Mouse (Mus musculus): ENCODE measurements around the gene Gm29609. TPM values are rescaled to one million over a fixed set of nuclear protein-coding genes. Genes with fewer than 3 reads are reported as not detected.

The Gm29609 gene
- polyA plus RNA-seq, 1 experiment from 2014 or later = 2.1 TPM

DNA sequence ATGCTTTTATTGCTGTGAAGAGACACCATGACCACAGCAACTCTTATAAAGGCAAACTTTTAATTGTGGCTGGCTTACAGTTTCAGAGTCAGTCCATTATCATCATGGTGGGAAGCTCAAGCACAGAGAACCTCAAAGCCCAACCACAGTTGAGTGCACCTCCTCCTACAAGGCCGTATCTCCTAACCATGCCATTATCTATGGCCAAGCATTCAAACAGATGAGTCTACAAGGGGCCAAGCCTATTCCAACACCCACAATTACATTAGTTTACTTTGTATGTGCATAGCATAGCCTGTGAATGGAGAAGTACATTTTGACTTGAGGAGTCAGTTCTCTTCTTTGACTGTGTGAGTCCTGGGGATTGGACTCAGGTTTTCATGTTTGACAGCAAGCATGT is 14.8 kb downstream of the Gm29609 start:
- no peaks in the 10 kb centered on the region for H3K4me1 ChIP-seq
- H3K4me3 ChIP-seq (replicated peaks) = no peak overlapping the region
- H3K27ac ChIP-seq = no peak overlapping the region
- no peak for ATAC-seq (ENCODE audit: low FRiP score)
- H3K9me3 ChIP-seq = no peaks in the 10 kb centered on the region
- no peak overlapping the region for H3K4me2 ChIP-seq
- peaks cover 95% of the 10 kb centered on the region for H3K36me3 ChIP-seq (replicated peaks)
- H3K9ac ChIP-seq = no peak overlapping the region
- no peaks in the 10 kb centered on the region for H3K27me3 ChIP-seq
- WGBS = 97% methylated on average over 1 of the region's 1 CpGs

DNA sequence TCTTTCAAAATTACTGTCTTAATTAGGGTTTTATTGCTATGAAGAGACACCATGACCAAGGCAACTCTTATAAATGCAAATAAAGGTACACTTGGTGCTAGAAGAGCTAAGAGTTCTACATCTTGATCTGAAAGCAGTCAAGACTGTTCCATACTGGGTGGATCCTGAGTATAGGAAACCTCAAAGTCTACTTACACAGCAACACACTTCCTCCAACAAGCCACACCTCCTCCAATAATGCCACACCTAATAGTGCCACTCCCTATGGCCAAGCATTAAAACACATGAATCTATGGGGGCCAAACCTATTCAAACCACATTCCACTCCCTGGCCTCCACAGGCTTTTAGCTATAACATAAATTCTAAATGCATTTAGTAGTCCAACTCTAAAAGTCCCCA is 17.2 kb downstream of the Gm29609 start:
- ATAC-seq (ENCODE audit: low FRiP score) = no peak
- Histone ChIP-seq H3K4me3 (replicated peaks) (no peak overlapping the region), H3K4me2 (no peak overlapping the region), H3K9ac (no peak overlapping the region), H3K27ac (no peak overlapping the region), H3K27me3 (no peaks in the 10 kb centered on the region), H3K4me1 (no peaks in the 10 kb centered on the region), H3K9me3 (no peaks in the 10 kb centered on the region), H3K36me3 (replicated peaks) (peaks cover 95% of the 10 kb centered on the region)

DNA sequence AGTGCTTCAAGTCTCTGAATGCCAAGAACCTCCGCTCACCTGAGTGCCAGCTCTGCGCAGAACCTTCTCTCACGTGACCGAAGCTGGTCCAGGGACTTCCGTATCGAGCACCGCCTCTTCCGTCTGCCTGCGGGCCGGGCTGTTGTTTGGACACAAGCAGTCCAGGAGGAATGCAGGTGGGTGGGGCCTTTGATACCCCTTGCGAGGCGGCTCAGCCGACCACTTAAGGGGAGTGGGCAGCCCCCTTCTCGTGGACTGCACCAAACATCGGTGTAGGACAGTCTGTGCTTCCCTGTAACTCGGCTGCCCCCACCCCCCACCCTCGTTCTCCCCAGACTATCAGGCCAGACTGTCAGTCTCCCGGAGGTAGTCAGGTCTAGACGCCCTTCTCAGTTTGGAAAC is 25.6 kb downstream of the Gm29609 start, which contains the start of gene Mpv17:
Gene Mpv17 (minus strand): TSS at position 100 of the 402 bp plus-strand sequence.
- WGBS = under 1% methylated on average over 19 of the region's 19 CpGs
- Histone ChIP-seq H3K9me3 (no peaks in the 10 kb centered on the region), H3K4me1 (peaks cover 14% of the 10 kb centered on the region), H3K27me3 (no peaks in the 10 kb centered on the region), H3K4me2 (peak within 1 kb of the TSS; percentile 80), H3K9ac (peak within 1 kb of the TSS; percentile 68), H3K4me3 (replicated peaks) (peak within 1 kb of the TSS; percentile 65), H3K36me3 (replicated peaks) (peaks cover 36% of the 10 kb centered on the region), H3K27ac (peak within 1 kb of the TSS; percentile 76)
- peak; percentile 95 for ATAC-seq (ENCODE audit: low FRiP score)

DNA sequence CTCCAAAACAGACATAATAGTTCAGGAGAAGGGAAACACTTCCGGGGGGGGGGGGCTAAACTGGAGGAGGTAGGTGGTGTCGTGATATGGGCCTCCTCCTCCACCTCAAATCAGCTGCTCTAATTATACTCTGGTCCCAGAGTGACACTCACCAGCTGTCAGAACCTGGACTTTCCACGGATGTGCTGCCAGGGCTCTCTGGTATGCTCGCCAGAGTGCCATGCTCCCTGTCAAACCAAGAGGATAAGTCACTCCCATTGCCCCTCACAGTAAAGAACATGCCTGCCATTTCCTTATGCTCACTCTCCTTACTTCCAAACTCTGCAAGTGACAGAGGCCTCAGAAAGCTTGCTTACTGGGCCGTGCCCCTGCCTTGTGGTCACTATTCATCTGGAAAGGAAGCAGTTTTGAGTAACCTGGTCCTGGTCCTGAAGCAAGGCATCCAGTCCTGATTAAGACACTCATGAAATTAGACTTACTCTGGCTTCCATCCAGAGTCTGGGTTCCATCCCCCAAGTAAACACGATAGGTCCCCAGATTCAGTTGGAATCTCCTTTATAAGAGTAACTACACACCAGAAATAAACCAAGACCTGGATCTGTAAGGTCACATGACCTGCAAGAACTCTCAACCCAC is 26.1 kb downstream of the Gm29609 start:
- H3K4me1 ChIP-seq = peaks cover 14% of the 10 kb centered on the region
- 0 out of 2 replicates have a peak overlapping the region, but pooled peaks have one; percentile 2 for H3K27ac ChIP-seq
- peaks cover 31% of the 10 kb centered on the region for H3K36me3 ChIP-seq (replicated peaks)
- H3K9ac ChIP-seq = peak overlapping the region; percentile 68
- 0 out of 2 replicates have a peak, but pooled peaks have one; percentile 9 for ATAC-seq (ENCODE audit: low FRiP score)
- 39% methylated on average over 6 of the region's 6 CpGs for WGBS
- H3K27me3 ChIP-seq = no peaks in the 10 kb centered on the region
- H3K9me3 ChIP-seq = no peaks in the 10 kb centered on the region
- H3K4me3 ChIP-seq (replicated peaks) = peak overlapping the region; percentile 65
- H3K4me2 ChIP-seq = peak overlapping the region; percentile 80

DNA sequence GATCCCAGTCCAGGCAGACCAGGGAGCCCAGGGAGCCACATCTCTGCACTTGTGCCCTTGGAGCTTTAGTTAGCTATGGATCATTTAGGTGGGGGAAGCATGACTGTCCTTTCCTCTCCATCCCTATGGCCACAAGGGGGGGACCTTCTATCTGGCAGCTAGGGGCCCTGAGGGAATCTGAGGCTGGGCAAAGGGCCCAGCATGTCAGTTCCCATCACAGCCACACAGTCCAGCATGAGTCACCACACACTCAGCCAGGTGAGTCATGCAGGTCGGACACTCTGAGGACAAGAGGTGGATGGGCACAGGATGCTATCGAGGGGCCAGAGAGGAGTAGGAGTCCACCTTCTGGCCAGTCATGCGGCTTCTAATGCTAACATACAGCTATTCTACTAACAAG is 28.0 kb downstream of the Gm29609 start:
- H3K9ac ChIP-seq = no peak overlapping the region
- no peak for ATAC-seq (ENCODE audit: low FRiP score)
- H3K4me3 ChIP-seq (replicated peaks) = no peak overlapping the region
- H3K4me2 ChIP-seq = no peak overlapping the region
- peaks cover 15% of the 10 kb centered on the region for H3K36me3 ChIP-seq (replicated peaks)
- WGBS = 100% methylated on average over 3 of the region's 3 CpGs
- no peaks in the 10 kb centered on the region for H3K9me3 ChIP-seq
- H3K27ac ChIP-seq = no peak overlapping the region
- H3K4me1 ChIP-seq = peaks cover 14% of the 10 kb centered on the region
- no peaks in the 10 kb centered on the region for H3K27me3 ChIP-seq

DNA sequence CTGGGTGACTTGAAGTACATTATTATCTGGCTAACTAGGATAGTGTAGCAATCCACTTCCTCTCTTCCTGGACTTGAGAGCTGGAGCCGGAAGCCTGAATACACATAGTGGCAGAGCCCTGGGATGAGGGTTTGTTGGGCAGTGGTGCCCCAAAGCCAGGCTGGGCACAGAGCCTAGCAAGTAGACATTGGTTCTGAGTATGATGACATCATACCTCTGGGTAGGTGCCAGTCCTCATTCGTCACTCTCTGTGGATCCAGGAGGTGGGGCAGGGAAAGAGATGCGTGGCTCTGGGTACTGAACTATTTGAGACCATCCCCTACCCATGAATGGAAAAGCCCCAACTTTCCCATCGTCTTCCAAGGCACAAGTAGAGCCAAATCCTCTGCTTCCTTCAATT is 29.9 kb downstream of the Gm29609 start:
- no peak overlapping the region for H3K4me2 ChIP-seq
- H3K9ac ChIP-seq = no peak overlapping the region
- H3K36me3 ChIP-seq (replicated peaks) = peaks cover 15% of the 10 kb centered on the region
- H3K4me1 ChIP-seq = peaks cover 11% of the 10 kb centered on the region
- H3K9me3 ChIP-seq = no peaks in the 10 kb centered on the region
- no peak overlapping the region for H3K27ac ChIP-seq
- WGBS = 91% methylated on average over 4 of the region's 4 CpGs
- H3K4me3 ChIP-seq (replicated peaks) = no peak overlapping the region
- ATAC-seq (ENCODE audit: low FRiP score) = no peak
- H3K27me3 ChIP-seq = no peaks in the 10 kb centered on the region

DNA sequence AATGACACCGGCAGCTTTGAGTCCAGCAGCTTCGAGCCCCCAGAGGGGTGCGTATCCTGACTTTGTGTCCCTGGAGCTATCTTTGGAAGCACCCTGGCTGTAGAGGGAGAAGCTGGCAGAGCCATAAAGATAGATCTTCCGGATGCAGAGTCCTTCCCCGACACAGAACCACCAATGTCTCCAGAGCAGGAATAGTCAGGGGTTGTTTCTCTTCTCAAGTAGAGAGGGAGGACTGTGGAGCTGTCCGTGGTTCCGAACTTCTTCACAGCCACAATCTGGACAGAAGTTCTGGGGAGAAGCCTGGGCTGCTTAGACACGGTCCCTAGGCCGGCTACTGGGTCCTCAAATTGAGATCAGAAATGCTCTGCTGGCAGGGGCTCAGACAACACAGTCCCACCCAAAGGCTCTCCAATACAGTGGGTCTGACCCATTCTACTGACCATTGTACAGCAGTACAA is 40.7 kb downstream of the Gm29609 start:
- Histone ChIP-seq H3K36me3 (replicated peaks) (peaks cover 4% of the 10 kb centered on the region; the same call in 1 of the 2 replicates), H3K27ac (no peak overlapping the region), H3K4me2 (peak overlapping the region; percentile 51; the same call in 1 of the 2 replicates), H3K4me1 (peaks cover 23% of the 10 kb centered on the region), H3K9me3 (no peaks in the 10 kb centered on the region), H3K4me3 (replicated peaks) (no peak overlapping the region), H3K9ac (no peak overlapping the region), H3K27me3 (peaks cover 63% of the 10 kb centered on the region)
- WGBS = 14% methylated on average over 9 of the region's 9 CpGs
- no peak for ATAC-seq (ENCODE audit: low FRiP score)

DNA sequence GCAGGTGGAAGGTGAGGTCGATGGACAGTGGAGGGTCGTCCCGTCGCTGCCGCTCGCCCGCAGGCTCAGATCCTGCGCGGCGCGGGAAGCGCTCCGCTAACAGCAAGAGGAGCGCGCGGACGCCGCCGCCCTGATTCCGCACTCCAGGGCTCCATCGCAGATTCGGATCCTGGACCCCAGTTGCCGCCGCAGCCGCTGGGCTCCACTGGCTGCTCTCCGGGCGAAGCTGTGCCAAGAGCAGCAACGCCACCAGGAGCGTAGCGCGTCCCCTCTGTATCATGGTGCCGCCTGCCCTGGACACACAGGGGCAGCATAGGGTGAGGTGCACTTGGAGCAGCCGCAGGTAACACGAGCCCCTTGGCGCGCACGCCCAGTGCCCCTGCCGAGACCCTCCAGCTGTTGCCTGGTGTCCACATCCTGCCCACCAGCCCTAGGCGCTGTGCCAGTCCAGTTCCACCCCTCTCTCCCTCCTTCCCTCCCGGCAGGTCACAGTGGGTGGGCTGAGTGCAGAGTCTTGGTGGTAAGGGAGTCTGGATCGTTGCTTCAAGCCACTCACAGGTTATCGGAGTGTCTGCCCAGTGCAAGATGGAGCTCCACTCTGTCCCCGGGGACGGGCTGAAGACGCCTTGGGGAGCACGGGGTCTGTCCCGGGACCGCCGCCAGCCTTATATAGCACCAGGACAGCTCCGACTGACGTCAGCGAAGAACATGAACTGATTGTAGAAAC is 41.3 kb downstream of the Gm29609 start, which contains the start of gene Ucn:
Gene Ucn (minus strand): TSS at position 589 of the 727 bp plus-strand sequence.
- ATAC-seq (ENCODE audit: low FRiP score) = no peak
- Histone ChIP-seq H3K27ac (no peak within 1 kb of the TSS), H3K27me3 (peaks cover 67% of the 10 kb centered on the region), H3K4me1 (peaks cover 23% of the 10 kb centered on the region), H3K9me3 (no peaks in the 10 kb centered on the region), H3K9ac (no peak within 1 kb of the TSS), H3K4me2 (peak within 1 kb of the TSS; percentile 51), H3K4me3 (replicated peaks) (peak within 1 kb of the TSS; percentile 28), H3K36me3 (replicated peaks) (peaks cover 4% of the 10 kb centered on the region; the same call in 1 of the 2 replicates)
- 1% methylated on average over 52 of the region's 52 CpGs for WGBS

DNA sequence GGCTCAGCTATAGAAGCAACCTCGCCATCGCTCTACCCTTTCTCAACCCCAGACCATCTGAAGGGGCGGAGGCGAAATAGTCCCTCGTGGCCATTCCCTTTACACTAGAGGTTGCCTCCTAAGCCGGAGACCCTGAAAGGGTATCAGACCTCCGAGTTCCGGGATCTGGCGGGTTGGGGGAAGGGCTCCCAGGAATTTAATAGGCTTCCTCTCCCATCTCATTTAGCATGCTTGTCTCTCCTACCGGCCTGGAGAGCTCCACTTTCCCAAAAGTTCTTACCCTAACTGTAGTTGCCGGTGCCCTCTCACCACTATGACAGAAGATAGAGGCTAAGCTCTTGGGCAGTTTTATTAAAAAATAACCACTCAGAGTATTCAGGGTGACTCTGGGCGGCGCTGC is 42.1 kb downstream of the Gm29609 start:
- peaks cover 68% of the 10 kb centered on the region for H3K27me3 ChIP-seq
- peaks cover 23% of the 10 kb centered on the region for H3K4me1 ChIP-seq
- H3K4me2 ChIP-seq = peak overlapping the region; percentile 51
- no peaks in the 10 kb centered on the region for H3K9me3 ChIP-seq
- no peak overlapping the region for H3K9ac ChIP-seq
- H3K36me3 ChIP-seq (replicated peaks) = peaks cover 4% of the 10 kb centered on the region; the same call in 1 of the 2 replicates
- WGBS = under 1% methylated on average over 13 of the region's 13 CpGs
- no peak overlapping the region for H3K27ac ChIP-seq
- ATAC-seq (ENCODE audit: low FRiP score) = no peak
- H3K4me3 ChIP-seq (replicated peaks) = peak overlapping the region; percentile 28

DNA sequence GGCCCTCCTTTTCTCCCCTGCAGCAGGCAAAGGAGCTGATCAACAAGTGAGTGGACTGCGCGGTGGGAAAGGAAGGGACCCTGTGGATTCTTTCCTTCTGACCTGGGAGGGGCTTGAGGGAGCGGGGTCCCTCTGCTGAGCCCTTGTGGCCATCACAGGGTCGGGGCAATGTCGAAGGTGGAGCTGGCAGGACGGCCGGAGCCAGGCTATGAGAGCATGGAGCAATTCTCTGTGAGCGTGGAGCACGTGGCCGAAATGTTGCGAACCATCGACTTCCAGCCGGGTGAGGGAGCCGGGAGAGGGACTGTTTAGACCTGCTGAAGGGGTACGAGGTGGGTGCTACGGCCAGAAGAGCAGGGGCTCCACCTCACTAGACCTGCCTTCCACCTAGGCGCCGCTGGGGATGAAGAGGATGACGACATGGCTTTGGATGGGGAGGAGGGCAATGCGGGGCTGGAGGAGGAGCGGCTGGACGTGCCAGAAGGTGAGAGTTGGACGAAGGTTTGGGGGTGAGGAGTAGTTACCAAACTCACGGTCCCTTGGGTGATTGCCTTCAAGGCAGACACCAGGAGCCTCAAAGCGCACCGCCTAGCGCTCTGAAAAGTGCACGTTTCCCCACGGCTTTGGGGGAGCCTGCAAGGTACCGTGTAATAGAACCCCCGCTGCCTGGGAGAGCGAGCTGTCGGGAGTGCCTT is 42.8 kb downstream of the Gm29609 start:
- Histone ChIP-seq H3K36me3 (replicated peaks) (peaks cover 4% of the 10 kb centered on the region; the same call in 1 of the 2 replicates), H3K4me1 (peaks cover 23% of the 10 kb centered on the region), H3K4me3 (replicated peaks) (peak overlapping the region; percentile 28; the same call in 1 of the 2 replicates), H3K27me3 (peaks cover 74% of the 10 kb centered on the region), H3K9ac (no peak overlapping the region), H3K4me2 (peak overlapping the region; percentile 51), H3K9me3 (no peaks in the 10 kb centered on the region), H3K27ac (no peak overlapping the region)
- under 1% methylated on average over 32 of the region's 33 CpGs for WGBS
- ATAC-seq (ENCODE audit: low FRiP score) = no peak

DNA sequence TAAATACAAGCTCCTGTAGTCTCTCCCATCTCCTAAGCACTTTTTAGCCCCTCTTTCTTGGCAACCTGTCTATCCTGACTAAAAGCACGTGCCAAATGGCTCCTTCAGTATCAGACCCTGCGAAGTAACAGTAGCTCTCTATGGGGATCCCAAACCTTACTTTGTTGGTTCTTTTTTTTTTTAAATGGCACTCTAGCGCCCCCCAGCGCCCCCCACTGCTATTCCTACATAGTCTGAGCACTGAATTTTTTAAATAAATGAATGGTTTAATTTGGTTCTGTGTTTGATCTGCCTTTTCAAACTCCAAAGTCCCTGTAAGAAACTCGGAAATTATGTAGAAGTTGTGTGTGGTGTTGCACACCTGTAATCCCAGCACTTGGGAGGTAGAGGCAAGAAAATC is 53.7 kb downstream of the Gm29609 start:
- Histone ChIP-seq H3K27me3 (peaks cover 4% of the 10 kb centered on the region; the same call in 1 of the 2 replicates), H3K4me1 (0 out of 2 replicates have a peak, but pooled peaks cover 3% of the 10 kb centered on the region), H3K4me2 (no peak overlapping the region), H3K27ac (no peak overlapping the region), H3K36me3 (replicated peaks) (no peaks in the 10 kb centered on the region), H3K4me3 (replicated peaks) (no peak overlapping the region), H3K9me3 (no peaks in the 10 kb centered on the region), H3K9ac (no peak overlapping the region)
- 45% methylated on average over 5 of the region's 5 CpGs for WGBS
- no peak for ATAC-seq (ENCODE audit: low FRiP score)

DNA sequence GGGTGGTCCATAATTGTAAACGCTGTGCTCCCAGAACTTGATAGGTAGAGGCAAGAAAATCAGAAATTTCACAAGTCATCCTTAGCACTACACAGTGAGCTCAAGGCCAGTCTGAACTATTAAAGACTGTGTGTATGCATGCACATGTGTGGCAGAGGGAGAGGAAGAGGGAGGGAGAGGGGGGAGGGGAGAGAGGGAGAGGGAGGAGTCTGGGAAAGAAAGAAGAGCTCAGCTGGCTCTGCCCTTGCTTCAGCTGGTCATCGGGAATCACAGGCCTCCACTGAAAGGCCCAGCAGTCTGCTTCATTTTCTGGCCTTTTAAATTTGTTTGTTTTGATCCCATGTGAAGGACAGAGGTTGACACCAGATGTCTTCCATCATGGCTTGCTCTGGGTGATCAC is 56.2 kb downstream of the Gm29609 start:
- H3K9ac ChIP-seq = no peak overlapping the region
- H3K36me3 ChIP-seq (replicated peaks) = no peaks in the 10 kb centered on the region
- 0 out of 2 replicates have a peak, but pooled peaks cover 5% of the 10 kb centered on the region for H3K27me3 ChIP-seq
- no peak overlapping the region for H3K27ac ChIP-seq
- H3K4me2 ChIP-seq = no peak overlapping the region
- H3K4me1 ChIP-seq = 0 out of 2 replicates have a peak, but pooled peaks cover 3% of the 10 kb centered on the region
- H3K4me3 ChIP-seq (replicated peaks) = no peak overlapping the region
- no peaks in the 10 kb centered on the region for H3K9me3 ChIP-seq
- WGBS = 46% methylated on average over 2 of the region's 2 CpGs
- no peak for ATAC-seq (ENCODE audit: low FRiP score)

Measured in forebrain, embryonic 12.5 days (tissue).